Mouse (Mus musculus): ENCODE measurements around the gene 1700037C18Rik. TPM values are rescaled to one million over a fixed set of nuclear protein-coding genes. Genes with fewer than 3 reads are reported as not detected.

Gene 1700037C18Rik
- polyA plus RNA-seq (2017; shearing (Covaris generic)): 4.5 TPM

GRCm38 (mm10) chr16:3908537-3909111 lies at the start of gene 1700037C18Rik, which contains the start of gene Cluap1:
1700037C18Rik (minus strand) TSS chr16:3908689.
Cluap1 (plus strand) TSS chr16:3908801.

GRCm38 (mm10) chr16:3884201-3885064 lies 24.1 kb downstream of the 1700037C18Rik start, which contains the start of the genes Zfp597 and Gm20695:
Zfp597 (minus strand) TSS chr16:3884561.
Gm20695 (plus strand) TSS chr16:3884648.

GRCm38 (mm10) chr16:3872216-3873047 lies 36.1 kb downstream of the 1700037C18Rik start, which contains the start of gene Naa60:
Naa60 (plus strand) TSS chr16:3872375.

GRCm38 (mm10) chr16:3846711-3847518 lies 61.6 kb downstream of the 1700037C18Rik start, which contains the start of gene Zfp174:
Zfp174 (plus strand) TSS chr16:3847268.

Other genes starting within 250 kb of the 1700037C18Rik start
- not detected for gene Mefv, start 190.6 kb downstream of the 1700037C18Rik start, polyA plus RNA-seq (2017; shearing (Covaris generic))
- 51.4 TPM for gene Zfp263, start 164.6 kb downstream of the 1700037C18Rik start, polyA plus RNA-seq (2017; shearing (Covaris generic))
- gene Olfr15, start 77.8 kb downstream of the 1700037C18Rik start, polyA plus RNA-seq (2017; shearing (Covaris generic)): not detected
- 0.26 TPM for gene Zfp174, start 61.4 kb downstream of the 1700037C18Rik start, polyA plus RNA-seq (2017; shearing (Covaris generic))
- 77.2 TPM for gene Naa60, start 36.3 kb downstream of the 1700037C18Rik start, polyA plus RNA-seq (2017; shearing (Covaris generic))
- 7.0 TPM for gene Zfp597, start 24.1 kb downstream of the 1700037C18Rik start, polyA plus RNA-seq (2017; shearing (Covaris generic))
- 1.6 TPM for gene Gm20695, start 24.0 kb downstream of the 1700037C18Rik start, polyA plus RNA-seq (2017; shearing (Covaris generic))
- 10.9 TPM for gene Cluap1, start 112 bp upstream of the 1700037C18Rik start, polyA plus RNA-seq (2017; shearing (Covaris generic))
- 39.2 TPM for gene Nlrc3, start 67.9 kb upstream of the 1700037C18Rik start, polyA plus RNA-seq (2017; shearing (Covaris generic))
- 25.1 TPM for gene Slx4, start 95.1 kb upstream of the 1700037C18Rik start, polyA plus RNA-seq (2017; shearing (Covaris generic))
- gene Dnase1, start 128.3 kb upstream of the 1700037C18Rik start, polyA plus RNA-seq (2017; shearing (Covaris generic)): 4.2 TPM
- gene Trap1, start 169.1 kb upstream of the 1700037C18Rik start, polyA plus RNA-seq (2017; shearing (Covaris generic)): 47.7 TPM